Mouse (Mus musculus): ENCODE measurements around the gene AI661453. TPM values are rescaled to one million over a fixed set of nuclear protein-coding genes. Genes with fewer than 3 reads are reported as not detected.
A peak's percentile ranks its signal among the peaks of the same experiment; 100 is the strongest.

Gene AI661453
- polyA plus RNA-seq, 1 experiment from 2014 or later = 2.8 TPM

DNA sequence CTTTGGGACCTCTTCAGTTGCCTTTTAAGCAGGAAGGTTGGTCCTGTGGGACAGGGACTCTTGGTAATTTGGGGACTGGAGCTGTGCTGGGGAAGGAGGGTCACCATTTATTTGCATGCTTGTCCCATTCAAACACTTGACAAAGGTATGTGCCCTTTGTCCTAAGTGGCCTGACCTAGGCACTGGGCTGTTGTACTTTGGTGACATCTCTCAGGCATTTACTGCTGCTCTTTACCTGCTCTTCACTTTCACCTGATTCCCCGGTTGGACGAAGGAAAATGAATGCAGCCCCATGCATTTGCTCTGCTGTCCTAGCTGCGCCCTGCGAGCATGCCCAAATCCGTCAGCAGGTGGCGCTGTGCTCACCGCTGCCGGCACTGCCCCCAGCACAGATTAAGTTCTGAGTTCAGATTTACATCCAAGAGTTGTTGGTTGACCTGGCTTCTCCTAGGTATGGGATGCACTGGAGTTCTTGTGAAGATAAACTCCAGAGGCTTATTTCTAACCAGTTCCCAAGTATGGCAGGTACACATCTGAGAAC is 37.1 kb downstream of the AI661453 start:
- no peak for TF ChIP-seq EP300 (IDR thresholded peaks at IDR 0.05)
- peak; percentile 92 for TF ChIP-seq CTCF (IDR thresholded peaks at IDR 0.05)
- H3K4me2 ChIP-seq (replicated peaks; ENCODE audit: low read depth, low read length) = no peak overlapping the region
- no peaks in the 10 kb centered on the region for H3K4me1 ChIP-seq (ENCODE audit: insufficient read depth, low read depth, low read length)
- DNase-seq (ENCODE audit: low spot score) (no peak), ATAC-seq (peak; percentile 51)
- H3K9me3 ChIP-seq (ENCODE audit: low read length) = no peaks in the 10 kb centered on the region
- no peak overlapping the region for H3K4me3 ChIP-seq (ENCODE audit: low read depth, low read length)
- no peak overlapping the region for H3K9ac ChIP-seq (replicated peaks; ENCODE audit: low read depth)
- H3K27me3 ChIP-seq (replicated peaks; ENCODE audit: insufficient read depth, low read length) = no peaks in the 10 kb centered on the region
- 16% methylated on average over 8 of the region's 8 CpGs for whole genome bisulfite sequencing
- no peaks in the 10 kb centered on the region for H3K36me3 ChIP-seq (ENCODE audit: insufficient read depth, low read length)
- no peak overlapping the region for H3K27ac ChIP-seq (ENCODE audit: low read length)

- Histone ChIP-seq H3K4me2 (replicated peaks; ENCODE audit: low read depth, low read length) (no peak overlapping the region), H3K9me3 (ENCODE audit: low read length) (no peaks in the 10 kb centered on the region), H3K4me1 (ENCODE audit: insufficient read depth, low read depth, low read length) (no peaks in the 10 kb centered on the region), H3K27me3 (replicated peaks; ENCODE audit: insufficient read depth, low read length) (no peaks in the 10 kb centered on the region), H3K27ac (ENCODE audit: low read length) (no peak overlapping the region), H3K9ac (replicated peaks; ENCODE audit: low read depth) (no peak overlapping the region), H3K4me3 (ENCODE audit: low read depth, low read length) (no peak overlapping the region), H3K36me3 (ENCODE audit: insufficient read depth, low read length) (no peaks in the 10 kb centered on the region)
- DNase-seq (ENCODE audit: low spot score) (no peak), ATAC-seq (peak; percentile 25)
- 64% methylated on average over 4 of the region's 4 CpGs for WGBS
- TF ChIP-seq EP300 (IDR thresholded peaks at IDR 0.05) = no peak
- TF ChIP-seq CTCF (IDR thresholded peaks at IDR 0.05) = no peak
Measured at GRCm38 (mm10) chr17:47474250-47474649, 37.8 kb downstream of the AI661453 start.

GRCm38 (mm10) chr17:47475181-47475580 is 38.8 kb downstream of the AI661453 start:
- 84% methylated on average over 4 of the region's 4 CpGs for WGBS
- no peaks in the 10 kb centered on the region for H3K4me1 ChIP-seq (ENCODE audit: insufficient read depth, low read depth, low read length)
- H3K9ac ChIP-seq (replicated peaks; ENCODE audit: low read depth) = no peak overlapping the region
- H3K4me2 ChIP-seq (replicated peaks; ENCODE audit: low read depth, low read length) = no peak overlapping the region
- H3K27ac ChIP-seq (ENCODE audit: low read length) = no peak overlapping the region
- no peak for DNase-seq (ENCODE audit: low spot score)
- no peaks in the 10 kb centered on the region for H3K36me3 ChIP-seq (ENCODE audit: insufficient read depth, low read length)
- ATAC-seq = no peak
- H3K27me3 ChIP-seq (replicated peaks; ENCODE audit: insufficient read depth, low read length) = no peaks in the 10 kb centered on the region
- no peaks in the 10 kb centered on the region for H3K9me3 ChIP-seq (ENCODE audit: low read length)
- no peak overlapping the region for H3K4me3 ChIP-seq (ENCODE audit: low read depth, low read length)
- TF ChIP-seq CTCF (IDR thresholded peaks at IDR 0.05) = no peak
- no peak for TF ChIP-seq EP300 (IDR thresholded peaks at IDR 0.05)

DNA sequence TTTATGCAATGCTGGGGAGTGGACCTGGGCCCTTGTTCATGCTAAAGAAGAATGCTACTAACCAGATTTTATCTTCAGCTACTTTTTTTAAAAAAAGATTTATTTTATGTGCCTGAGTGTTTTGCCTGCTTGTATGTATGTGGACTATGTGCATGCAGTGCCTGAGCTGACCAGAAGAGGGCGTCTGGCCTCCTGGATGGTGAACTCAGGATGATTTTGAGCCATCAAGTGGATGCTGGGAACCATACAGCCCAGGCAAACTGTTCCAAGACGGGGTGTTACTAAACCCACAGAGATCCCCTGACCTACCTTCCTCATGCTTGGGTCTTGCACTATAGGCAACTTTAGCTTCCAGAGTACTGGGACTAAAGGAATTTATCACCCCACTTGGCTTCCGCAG is 39.3 kb downstream of the AI661453 start:
- H3K36me3 ChIP-seq (ENCODE audit: insufficient read depth, low read length) = no peaks in the 10 kb centered on the region
- DNase-seq (ENCODE audit: low spot score) (no peak), ATAC-seq (no peak)
- H3K9ac ChIP-seq (replicated peaks; ENCODE audit: low read depth) = no peak overlapping the region
- no peaks in the 10 kb centered on the region for H3K9me3 ChIP-seq (ENCODE audit: low read length)
- H3K27ac ChIP-seq (ENCODE audit: low read length) = no peak overlapping the region
- H3K4me1 ChIP-seq (ENCODE audit: insufficient read depth, low read depth, low read length) = no peaks in the 10 kb centered on the region
- TF ChIP-seq CTCF (IDR thresholded peaks at IDR 0.05) = peak; percentile 65
- no peak for TF ChIP-seq EP300 (IDR thresholded peaks at IDR 0.05)
- no peaks in the 10 kb centered on the region for H3K27me3 ChIP-seq (replicated peaks; ENCODE audit: insufficient read depth, low read length)
- 60% methylated on average over 3 of the region's 3 CpGs for WGBS
- no peak overlapping the region for H3K4me3 ChIP-seq (ENCODE audit: low read depth, low read length)
- H3K4me2 ChIP-seq (replicated peaks; ENCODE audit: low read depth, low read length) = no peak overlapping the region

- no peak for DNase-seq (ENCODE audit: low spot score)
- no peak for TF ChIP-seq EP300 (IDR thresholded peaks at IDR 0.05)
- 30% methylated on average over 3 of the region's 3 CpGs for WGBS
- H3K9me3 ChIP-seq (ENCODE audit: low read length) = no peaks in the 10 kb centered on the region
- no peaks in the 10 kb centered on the region for H3K36me3 ChIP-seq (ENCODE audit: insufficient read depth, low read length)
- no peak overlapping the region for H3K4me3 ChIP-seq (ENCODE audit: low read depth, low read length)
- no peaks in the 10 kb centered on the region for H3K27me3 ChIP-seq (replicated peaks; ENCODE audit: insufficient read depth, low read length)
- no peak overlapping the region for H3K9ac ChIP-seq (replicated peaks; ENCODE audit: low read depth)
- H3K4me1 ChIP-seq (ENCODE audit: insufficient read depth, low read depth, low read length) = no peaks in the 10 kb centered on the region
- H3K4me2 ChIP-seq (replicated peaks; ENCODE audit: low read depth, low read length) = no peak overlapping the region
- H3K27ac ChIP-seq (ENCODE audit: low read length) = no peak overlapping the region
- no peak for ATAC-seq
Measured at GRCm38 (mm10) chr17:47479887-47480286, 43.5 kb downstream of the AI661453 start.

- no peak overlapping the region for H3K4me2 ChIP-seq (replicated peaks; ENCODE audit: low read depth, low read length)
- 25% methylated on average over 2 of the region's 2 CpGs for WGBS
Measured at GRCm38 (mm10) chr17:47482401-47482800, 46.0 kb downstream of the AI661453 start.

More at GRCm38 (mm10) chr17:47482401-47482800, 46.0 kb downstream of the AI661453 start:
- H3K27ac ChIP-seq (ENCODE audit: low read length) = no peak overlapping the region
- no peaks in the 10 kb centered on the region for H3K9me3 ChIP-seq (ENCODE audit: low read length)
- no peaks in the 10 kb centered on the region for H3K27me3 ChIP-seq (replicated peaks; ENCODE audit: insufficient read depth, low read length)
- DNase-seq (ENCODE audit: low spot score) = peak; percentile 72
- no peaks in the 10 kb centered on the region for H3K4me1 ChIP-seq (ENCODE audit: insufficient read depth, low read depth, low read length)
- TF ChIP-seq CTCF (IDR thresholded peaks at IDR 0.05) (peak; percentile 93), EP300 (IDR thresholded peaks at IDR 0.05) (no peak)
- no peak overlapping the region for H3K4me3 ChIP-seq (ENCODE audit: low read depth, low read length)
- H3K36me3 ChIP-seq (ENCODE audit: insufficient read depth, low read length) = no peaks in the 10 kb centered on the region
- no peak overlapping the region for H3K9ac ChIP-seq (replicated peaks; ENCODE audit: low read depth)
- no peak for ATAC-seq

Measured in lung, postnatal 0 days (tissue).